Mouse (Mus musculus) CH12.LX (cell line): Measurements from ENCODE around the gene Srpr.

Experiments
- CTCF ChIP-seq, 2 experiments: IDR thresholded peaks in 1 of 2; conservative IDR thresholded peaks in 1 of 2; 2 replicates each; pipeline ENCODE4 v1.5.1; 2011 to 2012; ENCODE audit warnings: low read depth in 2 of 2, low read length in 2 of 2, improper control_type of control experiment in 1 of 2, inconsistent platforms in 1 of 2, mild to moderate bottlenecking in 1 of 2, moderate library complexity in 1 of 2
- POLR2A ChIP-seq: IDR thresholded peaks from 2 replicates; pipeline ENCODE4 v1.6.1; 2011; ENCODE audit warnings: low read depth, mild to moderate bottlenecking, improper control_type of control experiment, low read length
- RCOR1 ChIP-seq: conservative IDR thresholded peaks from 2 replicates; pipeline ENCODE4 v1.6.1; 2012; ENCODE audit warnings: low read depth, mild to moderate bottlenecking, inconsistent platforms, low read length, improper control_type of control experiment

GRCm38 (mm10) chr9:35228671-35229070, 28.7 kb downstream of the Srpr start:
- no peak for TF ChIP-seq POLR2A
- TF ChIP-seq CTCF (conservative IDR thresholded peaks at IDR 0.05 in 1 of 2, IDR thresholded peaks at IDR 0.05 in 1 of 2; ENCODE audit: low read depth in 2 of 2, low read length in 2 of 2): no peak
- no peak for TF ChIP-seq RCOR1
